Mouse (Mus musculus): ENCODE results near the gene Acad12. TPM values are rescaled to one million over a fixed set of nuclear protein-coding genes. Genes with fewer than 3 reads are reported as not detected.

Acad12 gene
- polyA plus RNA-seq, 1 experiment from 2014 or later = 2.4 TPM

DNA sequence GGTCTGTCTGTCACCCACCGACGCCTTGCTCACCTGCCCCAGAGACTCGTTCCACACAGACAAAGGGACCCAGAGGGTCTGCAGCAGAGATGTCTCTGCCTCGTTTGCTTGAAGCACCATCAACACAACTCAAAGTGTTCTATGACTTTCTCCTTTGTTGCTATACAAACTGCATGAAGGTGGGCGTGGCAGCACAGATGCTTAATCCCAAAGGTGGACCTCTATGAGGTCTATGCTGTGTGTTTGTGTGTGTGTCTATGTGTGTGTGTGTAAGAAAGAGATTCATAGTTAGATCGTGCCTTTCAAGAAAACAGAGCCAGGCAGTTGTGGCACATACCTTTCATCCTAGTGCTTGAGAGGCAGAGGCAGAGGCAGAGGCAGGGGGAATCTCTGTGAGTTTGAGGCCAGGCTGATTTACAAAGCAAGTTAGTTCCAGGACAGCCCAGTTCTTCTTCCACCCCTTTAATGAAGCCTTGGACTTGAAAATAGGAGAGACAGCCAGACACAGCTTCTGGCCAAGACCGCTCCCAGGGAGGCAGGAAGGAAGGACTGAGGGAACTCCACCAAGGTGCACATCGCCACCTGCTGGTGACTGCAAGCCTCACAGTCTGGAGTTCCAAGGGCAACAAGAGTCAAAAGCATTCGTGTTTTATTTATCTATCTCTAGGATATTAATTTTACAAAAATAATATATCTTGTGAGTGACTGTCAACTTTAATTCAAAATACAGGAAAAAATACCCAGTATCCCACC, 17.0 kb downstream of the Acad12 start:
- no peak overlapping the region for H3K4me3 ChIP-seq (ENCODE audit: low read length)
- no peak overlapping the region for H3K9ac ChIP-seq (ENCODE audit: low read depth, low read length)
- H3K4me2 ChIP-seq (replicated peaks; ENCODE audit: low read depth, low read length) = no peak overlapping the region
- H3K27me3 ChIP-seq (ENCODE audit: control insufficient read depth, insufficient read depth, low read length) = no peaks in the 10 kb centered on the region
- peak; percentile 76; the same call in 1 of the 2 replicates for ATAC-seq (ENCODE audit: low FRiP score, low TSS enrichment)
- WGBS = 31% methylated on average over 9 of the region's 9 CpGs
- no peaks in the 10 kb centered on the region for H3K9me3 ChIP-seq (ENCODE audit: control insufficient read depth, low read length)
- no peak overlapping the region for H3K27ac ChIP-seq (ENCODE audit: low read depth, low read length)
- no peaks in the 10 kb centered on the region for H3K36me3 ChIP-seq (ENCODE audit: control insufficient read depth, insufficient read depth, low read length)
- no peaks in the 10 kb centered on the region for H3K4me1 ChIP-seq (ENCODE audit: control insufficient read depth, insufficient read depth, low read length)

DNA sequence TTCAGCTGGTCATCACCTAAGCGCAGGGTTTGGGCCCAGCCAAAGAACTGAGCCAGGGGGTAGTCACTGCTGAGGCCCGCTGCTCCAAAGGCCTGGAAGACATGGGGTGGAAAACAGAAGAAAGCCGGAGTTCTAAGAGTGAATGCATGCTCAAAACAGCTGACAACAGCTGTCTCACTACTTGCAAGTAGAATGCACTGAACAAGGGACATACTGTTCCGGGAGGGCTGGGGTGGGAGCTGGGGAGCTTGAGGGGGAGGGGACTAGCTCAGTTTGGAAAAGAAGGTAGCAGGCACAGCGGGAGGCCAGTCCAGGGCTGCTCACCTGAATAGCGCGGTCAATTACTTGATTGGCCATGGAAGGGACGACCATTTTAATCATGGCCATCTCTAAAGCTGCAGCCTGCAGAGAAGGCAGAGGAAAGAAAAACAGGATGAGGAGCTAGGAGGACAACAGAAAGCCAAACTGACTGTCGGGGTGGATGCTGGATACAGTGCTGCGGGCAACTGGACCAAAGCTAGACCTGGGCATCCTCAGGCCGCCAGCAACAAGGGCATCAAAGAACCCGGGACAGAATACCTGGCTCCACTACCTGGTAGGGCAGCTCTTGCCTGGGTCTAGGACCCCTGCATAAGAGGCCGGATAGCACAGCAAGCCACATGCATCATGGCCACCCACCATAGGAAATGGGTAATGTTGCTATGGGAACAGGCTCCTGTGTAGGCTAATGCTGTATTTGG, 19.7 kb downstream of the Acad12 start:
- no peaks in the 10 kb centered on the region for H3K27me3 ChIP-seq (ENCODE audit: control insufficient read depth, insufficient read depth, low read length)
- no peak for ATAC-seq (ENCODE audit: low FRiP score, low TSS enrichment)
- H3K27ac ChIP-seq (ENCODE audit: low read depth, low read length) = no peak overlapping the region
- 66% methylated on average over 13 of the region's 13 CpGs for WGBS
- H3K9me3 ChIP-seq (ENCODE audit: control insufficient read depth, low read length) = no peaks in the 10 kb centered on the region
- H3K4me2 ChIP-seq (replicated peaks; ENCODE audit: low read depth, low read length) = no peak overlapping the region
- no peaks in the 10 kb centered on the region for H3K36me3 ChIP-seq (ENCODE audit: control insufficient read depth, insufficient read depth, low read length)
- peaks cover 4% of the 10 kb centered on the region for H3K4me1 ChIP-seq (ENCODE audit: control insufficient read depth, insufficient read depth, low read length)
- no peak overlapping the region for H3K9ac ChIP-seq (ENCODE audit: low read depth, low read length)
- no peak overlapping the region for H3K4me3 ChIP-seq (ENCODE audit: low read length)

DNA sequence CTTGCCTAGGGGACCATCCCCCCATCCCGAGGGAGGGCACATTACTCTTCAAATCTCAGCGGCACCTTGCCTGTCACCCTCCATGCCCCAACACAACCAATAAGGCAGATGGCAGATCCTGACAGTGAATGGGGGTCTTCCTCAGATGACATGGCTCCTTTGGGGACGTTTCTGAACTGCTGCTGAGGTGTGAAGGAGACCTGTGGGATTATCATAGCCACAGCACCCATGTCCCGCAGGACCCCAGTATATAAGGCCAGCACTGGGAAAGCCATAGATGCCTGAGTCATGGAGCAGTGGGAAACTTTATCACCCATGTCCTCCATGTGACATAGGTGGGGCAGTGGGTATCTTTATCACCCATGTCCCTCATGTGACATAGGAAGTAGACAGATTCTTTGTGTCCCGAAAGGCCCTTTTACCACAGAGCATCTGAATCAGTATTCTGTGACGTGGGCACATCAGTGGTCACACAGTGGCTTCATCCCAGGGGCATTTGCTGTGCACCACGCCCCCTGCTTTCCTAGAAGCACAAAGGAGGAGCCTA, 20.7 kb downstream of the Acad12 start:
- no peak for ATAC-seq (ENCODE audit: low FRiP score, low TSS enrichment)

DNA sequence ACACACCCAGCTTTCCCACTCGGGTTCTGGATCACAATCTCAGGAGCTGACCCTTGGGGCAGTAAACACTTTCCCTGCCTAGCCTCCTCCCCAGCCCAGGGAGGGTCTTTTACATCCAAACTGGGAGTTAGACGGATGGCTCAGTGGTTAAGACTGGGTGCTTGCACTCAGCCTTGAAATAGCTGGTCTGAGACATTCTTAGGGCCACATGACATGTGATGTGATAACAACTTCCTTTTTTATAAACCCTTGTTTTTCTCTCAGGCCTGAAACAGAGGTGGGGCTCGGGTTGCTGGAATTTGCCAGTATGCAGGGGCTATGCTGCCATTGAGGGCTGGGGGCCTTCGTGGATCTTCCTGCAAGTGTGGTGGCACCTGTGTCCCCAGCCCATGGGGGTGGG, 21.4 kb downstream of the Acad12 start:
- ATAC-seq (ENCODE audit: low FRiP score, low TSS enrichment) = no peak
- Histone ChIP-seq H3K9me3 (ENCODE audit: control insufficient read depth, low read length) (no peaks in the 10 kb centered on the region), H3K9ac (ENCODE audit: low read depth, low read length) (no peak overlapping the region), H3K27ac (ENCODE audit: low read depth, low read length) (no peak overlapping the region), H3K27me3 (ENCODE audit: control insufficient read depth, insufficient read depth, low read length) (no peaks in the 10 kb centered on the region), H3K4me1 (ENCODE audit: control insufficient read depth, insufficient read depth, low read length) (peaks cover 15% of the 10 kb centered on the region), H3K4me3 (ENCODE audit: low read length) (no peak overlapping the region), H3K4me2 (replicated peaks; ENCODE audit: low read depth, low read length) (no peak overlapping the region), H3K36me3 (ENCODE audit: control insufficient read depth, insufficient read depth, low read length) (no peaks in the 10 kb centered on the region)
- whole genome bisulfite sequencing = 71% methylated on average over 4 of the region's 4 CpGs

More for the DNA sequence above, 20.7 kb downstream of the Acad12 start:
- Histone ChIP-seq H3K36me3 (ENCODE audit: control insufficient read depth, insufficient read depth, low read length) (no peaks in the 10 kb centered on the region), H3K27ac (ENCODE audit: low read depth, low read length) (no peak overlapping the region), H3K9me3 (ENCODE audit: control insufficient read depth, low read length) (no peaks in the 10 kb centered on the region), H3K4me3 (ENCODE audit: low read length) (no peak overlapping the region), H3K4me2 (replicated peaks; ENCODE audit: low read depth, low read length) (no peak overlapping the region), H3K4me1 (ENCODE audit: control insufficient read depth, insufficient read depth, low read length) (peaks cover 10% of the 10 kb centered on the region), H3K9ac (ENCODE audit: low read depth, low read length) (no peak overlapping the region), H3K27me3 (ENCODE audit: control insufficient read depth, insufficient read depth, low read length) (no peaks in the 10 kb centered on the region)
- 84% methylated on average over 7 of the region's 7 CpGs for WGBS

DNA sequence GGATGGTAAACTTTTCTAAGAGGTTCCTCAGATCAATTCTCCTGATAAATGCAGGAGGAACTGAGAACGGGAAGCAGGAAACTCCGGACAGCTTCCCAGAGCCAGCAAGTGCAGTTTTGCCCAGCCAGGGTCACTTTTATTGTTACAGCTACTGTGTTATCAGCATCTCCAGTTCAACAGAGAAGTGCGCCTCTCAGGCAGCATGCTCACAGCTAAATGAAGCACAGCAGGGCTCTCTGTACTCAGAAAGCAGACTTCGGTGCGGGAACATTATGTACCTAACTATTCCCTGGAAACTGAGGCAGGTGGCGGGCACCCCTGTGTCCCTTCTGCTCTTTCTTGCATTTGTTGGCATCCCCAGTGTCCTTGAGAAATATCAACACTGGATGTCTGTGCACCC, 22.5 kb downstream of the Acad12 start:
- Histone ChIP-seq H3K9ac (ENCODE audit: low read depth, low read length) (no peak overlapping the region), H3K27ac (ENCODE audit: low read depth, low read length) (no peak overlapping the region), H3K27me3 (ENCODE audit: control insufficient read depth, insufficient read depth, low read length) (no peaks in the 10 kb centered on the region), H3K4me1 (ENCODE audit: control insufficient read depth, insufficient read depth, low read length) (peaks cover 17% of the 10 kb centered on the region), H3K36me3 (ENCODE audit: control insufficient read depth, insufficient read depth, low read length) (no peaks in the 10 kb centered on the region), H3K9me3 (ENCODE audit: control insufficient read depth, low read length) (no peaks in the 10 kb centered on the region), H3K4me2 (replicated peaks; ENCODE audit: low read depth, low read length) (no peak overlapping the region), H3K4me3 (ENCODE audit: low read length) (no peak overlapping the region)
- 74% methylated on average over 6 of the region's 6 CpGs for WGBS
- ATAC-seq (ENCODE audit: low FRiP score, low TSS enrichment) = no peak

DNA sequence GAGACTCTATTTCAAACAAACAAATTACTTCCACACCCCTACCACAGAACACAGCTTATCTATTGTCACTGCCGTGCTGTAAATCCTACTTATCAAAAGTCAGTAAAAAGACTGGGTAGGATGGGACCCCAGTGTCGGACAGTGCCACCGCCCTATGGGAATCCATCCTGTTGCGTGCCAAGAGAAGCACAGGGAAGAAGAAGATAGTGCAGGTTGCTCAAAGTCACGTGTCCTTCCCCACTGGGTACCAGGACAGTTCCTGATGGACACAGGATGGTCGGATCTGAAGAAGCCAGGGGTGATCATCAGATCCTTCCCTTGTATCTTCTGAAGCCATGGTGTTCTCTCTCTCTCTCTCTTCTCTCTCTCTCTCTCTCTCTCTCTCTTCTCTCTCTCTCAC, 23.0 kb downstream of the Acad12 start:
- Histone ChIP-seq H3K4me3 (ENCODE audit: low read length) (no peak overlapping the region), H3K9me3 (ENCODE audit: control insufficient read depth, low read length) (no peaks in the 10 kb centered on the region), H3K36me3 (ENCODE audit: control insufficient read depth, insufficient read depth, low read length) (no peaks in the 10 kb centered on the region), H3K27ac (ENCODE audit: low read depth, low read length) (no peak overlapping the region), H3K4me1 (ENCODE audit: control insufficient read depth, insufficient read depth, low read length) (peaks cover 17% of the 10 kb centered on the region), H3K9ac (ENCODE audit: low read depth, low read length) (no peak overlapping the region), H3K4me2 (replicated peaks; ENCODE audit: low read depth, low read length) (no peak overlapping the region), H3K27me3 (ENCODE audit: control insufficient read depth, insufficient read depth, low read length) (no peaks in the 10 kb centered on the region)
- 87% methylated on average over 6 of the region's 6 CpGs for WGBS
- no peak for ATAC-seq (ENCODE audit: low FRiP score, low TSS enrichment)

DNA sequence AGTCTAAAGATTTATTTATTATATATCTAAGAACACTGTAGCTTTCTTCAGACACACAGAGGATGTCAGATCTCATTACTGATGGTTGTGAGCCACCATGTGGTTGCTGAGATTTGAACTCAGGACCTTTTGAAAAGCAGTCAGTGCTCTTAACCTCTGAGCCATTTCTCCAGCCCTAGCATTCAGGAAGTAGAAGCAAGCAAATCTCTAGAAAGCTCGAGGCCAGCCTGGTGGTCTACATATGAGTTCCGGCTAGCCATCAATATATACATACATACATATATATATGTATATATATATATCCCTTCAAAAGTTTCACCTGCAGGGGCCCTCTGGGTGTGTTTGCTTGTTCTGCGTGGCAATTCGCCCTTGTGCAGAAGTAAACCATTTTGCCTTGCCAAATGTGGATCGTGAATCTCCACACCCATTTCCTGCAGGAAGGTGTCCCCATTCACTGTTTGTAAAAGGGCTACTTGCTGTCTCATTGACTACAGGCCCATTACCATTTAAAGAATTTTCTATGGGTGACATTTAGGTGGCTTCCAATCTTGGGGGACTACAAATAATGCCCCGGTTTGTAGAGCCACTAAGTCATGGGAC, 23.9 kb downstream of the Acad12 start:
- Histone ChIP-seq H3K4me3 (ENCODE audit: low read length) (no peak overlapping the region), H3K4me1 (ENCODE audit: control insufficient read depth, insufficient read depth, low read length) (peaks cover 17% of the 10 kb centered on the region), H3K36me3 (ENCODE audit: control insufficient read depth, insufficient read depth, low read length) (no peaks in the 10 kb centered on the region), H3K4me2 (replicated peaks; ENCODE audit: low read depth, low read length) (no peak overlapping the region), H3K9ac (ENCODE audit: low read depth, low read length) (no peak overlapping the region), H3K27me3 (ENCODE audit: control insufficient read depth, insufficient read depth, low read length) (no peaks in the 10 kb centered on the region), H3K9me3 (ENCODE audit: control insufficient read depth, low read length) (no peaks in the 10 kb centered on the region), H3K27ac (ENCODE audit: low read depth, low read length) (no peak overlapping the region)
- WGBS = 85% methylated on average over 6 of the region's 6 CpGs
- no peak for ATAC-seq (ENCODE audit: low FRiP score, low TSS enrichment)

DNA sequence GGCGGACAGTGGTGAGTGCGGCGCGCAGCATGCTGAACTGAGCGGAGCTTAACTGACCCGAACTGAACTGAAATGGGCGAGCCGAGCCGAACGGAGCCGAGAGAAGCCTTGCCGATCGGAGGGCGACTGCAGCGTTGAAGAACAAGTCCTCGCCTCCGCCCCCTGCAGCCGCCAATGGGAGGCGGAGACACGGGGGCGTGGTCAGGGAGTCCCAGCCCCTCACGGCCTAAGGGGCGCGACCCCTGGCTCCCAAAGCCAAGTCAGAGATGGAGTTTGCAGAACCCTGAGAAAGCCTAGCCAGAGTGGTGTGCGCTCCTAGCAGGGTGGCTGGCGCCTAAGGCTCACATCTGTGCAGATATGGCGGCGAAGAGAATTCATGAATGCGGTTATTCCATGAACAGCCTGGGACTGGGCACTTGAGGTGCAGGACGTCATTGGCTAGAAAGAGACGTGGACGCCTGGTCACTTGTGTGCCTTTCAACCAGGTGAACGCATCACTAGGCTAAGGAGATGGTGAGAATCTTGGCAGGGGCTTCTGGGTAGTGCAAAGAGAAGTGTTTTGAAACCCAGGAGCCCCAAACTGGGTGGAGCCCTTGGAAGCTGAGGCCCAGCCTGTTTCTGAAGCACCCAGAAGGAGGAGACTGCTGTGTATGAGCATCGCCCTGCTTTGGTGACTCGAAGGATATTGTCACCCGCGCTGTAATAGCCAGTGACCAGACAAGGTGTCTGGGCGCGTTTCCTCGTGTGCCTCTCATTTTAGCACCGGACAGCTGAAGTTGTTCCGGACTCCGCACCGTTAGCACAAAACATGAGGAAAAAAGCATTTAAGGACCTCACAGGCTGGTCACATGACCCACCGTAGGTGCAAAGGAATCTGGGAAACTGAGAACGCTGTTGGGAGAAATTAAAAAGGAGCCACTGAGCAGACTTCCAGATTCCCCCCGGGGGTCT, 25.0 kb downstream of the Acad12 start, which contains the start of gene Aldh2:
Gene Aldh2, minus strand, starts transcription at position 374 of the 951 bp plus-strand sequence.
- Histone ChIP-seq H3K36me3 (ENCODE audit: control insufficient read depth, insufficient read depth, low read length) (no peaks in the 10 kb centered on the region), H3K9me3 (ENCODE audit: control insufficient read depth, low read length) (no peaks in the 10 kb centered on the region), H3K9ac (ENCODE audit: low read depth, low read length) (peak within 1 kb of the TSS; percentile 78), H3K4me3 (ENCODE audit: low read length) (peak within 1 kb of the TSS; percentile 80), H3K4me1 (ENCODE audit: control insufficient read depth, insufficient read depth, low read length) (peaks cover 17% of the 10 kb centered on the region), H3K27me3 (ENCODE audit: control insufficient read depth, insufficient read depth, low read length) (no peaks in the 10 kb centered on the region), H3K4me2 (replicated peaks; ENCODE audit: low read depth, low read length) (peak within 1 kb of the TSS; percentile 94), H3K27ac (ENCODE audit: low read depth, low read length) (peak within 1 kb of the TSS; percentile 65)
- peak; percentile 92 for ATAC-seq (ENCODE audit: low FRiP score, low TSS enrichment)
- 3% methylated on average over 47 of the region's 47 CpGs for WGBS
